14 mouse cellular contexts compared by ENCODE assay signal in genomic region chr10:117420502-117421282, GRCm38 (mm10).
"Had no signal": no experiment of that assay in that cellular context is flagged by ENCODE, and none has a peak within 500 bp of the region (broad histone marks: within the 10 kb centered on the region; RNA-seq: fewer than 3 reads in every experiment).

No protein-coding gene starts in this region.

- DNase-seq: gastrocnemius, postnatal 14 days; gastrocnemius, postnatal 36 days; heart, adult 18-20 months; heart, postnatal 14 days; heart, postnatal 36 days; kidney, adult 11 months; kidney, adult 2 months; kidney, adult 9 months; kidney, postnatal 14 days; kidney, postnatal 36 days; layer of hippocampus, adult 9-11 months; layer of hippocampus, postnatal 36 days; liver; liver, embryonic 13.5 days had no signal
